Mouse (Mus musculus) heart, embryonic 13.5 days (tissue): ENCODE measurements around the gene Gpr21. TPM values are rescaled to one million over a fixed set of nuclear protein-coding genes. Genes with fewer than 3 reads are reported as not detected.

ENCODE experiments used
- polyA plus RNA-seq: library from polyadenylated mRNA; unstranded; fragments of >200 nt; fragmentation: Nextera tagmentation; extraction: Ambion mirVana; gene quantifications from 2 replicates; pipeline ENCODE4 v1.2.1, GENCODE M21; 2015

The Gpr21 gene
- polyA plus RNA-seq, 1 experiment from 2014 or later, result 0.78 TPM

Other genes starting within 250 kb of the Gpr21 start
- gene Olfr368, start 189.8 kb upstream of the Gpr21 start, polyA plus RNA-seq, result not detected in 2 replicates
- 29.7 and 33.4 TPM in 2 replicates for gene Pdcl, start 157.0 kb upstream of the Gpr21 start, polyA plus RNA-seq
- 9.0 and 9.6 TPM in 2 replicates for gene Rc3h2, start 93.4 kb upstream of the Gpr21 start, polyA plus RNA-seq
- gene Zbtb26, start 73.2 kb upstream of the Gpr21 start, polyA plus RNA-seq, result 3.9 and 4.3 TPM in 2 replicates
- gene Zbtb6, start 73.2 kb upstream of the Gpr21 start, polyA plus RNA-seq, result 3.9 and 4.0 TPM in 2 replicates
- gene Rabgap1, start 73.1 kb upstream of the Gpr21 start, polyA plus RNA-seq, result 25.8 and 26.1 TPM in 2 replicates
- 20.4 and 22.5 TPM in 2 replicates for gene Strbp, start 187.5 kb downstream of the Gpr21 start, polyA plus RNA-seq